Mouse (Mus musculus) R1 (cell line): Measurements from ENCODE around the gene Spata2.

Experiments
- DNase-seq: peaks from one replicate; pipeline ENCODE4 v3.0.0-alpha.2; 2018; ENCODE audit warnings: low read depth, low spot score

Spata2 gene

GRCm38 (mm10) chr2:167449331-167450275 is 43.1 kb downstream of the Spata2 start:
- no peak for DNase-seq

GRCm38 (mm10) chr2:167447629-167448028 is 45.1 kb downstream of the Spata2 start:
- DNase-seq: no peak

DNA sequence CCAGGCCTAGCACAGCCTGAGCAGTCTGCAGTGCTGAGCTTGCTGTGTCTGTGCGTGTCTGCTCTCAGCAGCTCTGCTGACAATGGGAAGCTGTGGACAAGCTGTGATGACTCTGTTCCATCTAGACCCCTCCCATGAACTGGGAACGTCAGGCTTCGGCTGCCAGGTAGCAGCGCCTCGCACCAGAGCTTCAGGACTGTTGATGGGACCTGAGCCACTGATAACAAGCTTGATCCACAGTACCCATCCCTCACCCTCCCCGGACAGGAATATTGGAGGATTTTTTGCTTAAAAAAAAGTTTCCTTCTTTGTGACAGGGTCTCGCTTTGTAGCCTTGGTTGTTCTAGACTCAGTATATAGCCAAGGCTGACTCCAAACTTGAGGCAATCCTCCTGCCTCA is 45.5 kb downstream of the Spata2 start:
- DNase-seq: no peak

GRCm38 (mm10) chr2:167445911-167446780 is 46.5 kb downstream of the Spata2 start:
- peak; percentile 58 for DNase-seq

DNA sequence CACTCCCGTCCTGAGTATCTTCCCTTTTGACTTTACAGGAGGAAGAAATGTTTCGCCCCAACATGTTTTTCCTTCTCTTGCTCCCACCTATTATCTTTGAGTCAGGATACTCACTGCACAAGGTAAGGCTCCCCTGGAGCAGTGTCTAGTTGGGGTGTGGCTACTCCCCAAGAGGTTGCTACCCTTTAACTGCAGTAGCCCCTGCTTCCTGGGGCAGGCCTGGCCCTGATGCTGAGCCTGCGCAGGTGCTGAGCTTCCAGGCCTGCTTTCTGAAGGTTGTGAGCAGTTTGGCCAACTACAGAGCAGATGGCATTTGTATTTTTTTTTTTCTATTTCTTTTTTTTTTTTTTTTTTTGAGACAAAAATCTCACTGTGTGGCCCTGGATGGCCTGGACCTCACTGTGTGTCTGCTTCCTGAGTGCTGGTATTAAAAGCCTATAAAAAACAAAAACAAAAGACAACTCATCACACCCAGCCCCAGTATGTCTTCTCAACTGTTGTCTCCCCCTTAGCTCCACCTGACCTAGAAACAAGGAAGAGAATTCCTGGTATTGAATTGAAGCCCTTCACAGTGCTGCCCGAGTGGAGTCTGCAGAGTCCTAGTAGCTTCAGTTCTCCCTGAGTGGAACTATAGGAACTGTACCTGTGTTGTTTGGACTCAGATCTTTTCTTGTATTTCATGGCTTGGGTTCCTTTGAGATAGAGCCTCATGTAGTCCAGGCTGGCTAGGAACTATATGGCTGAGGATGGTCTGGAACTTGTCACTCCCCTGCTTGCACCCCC is 49.1 kb downstream of the Spata2 start:
- DNase-seq: no peak

- DNase-seq: no peak
These were observed 53.3 kb downstream of the Spata2 start for GRCm38 (mm10) chr2:167439422-167439821.

GRCm38 (mm10) chr2:167436371-167436770 is 56.3 kb downstream of the Spata2 start:
- no peak for DNase-seq

DNA sequence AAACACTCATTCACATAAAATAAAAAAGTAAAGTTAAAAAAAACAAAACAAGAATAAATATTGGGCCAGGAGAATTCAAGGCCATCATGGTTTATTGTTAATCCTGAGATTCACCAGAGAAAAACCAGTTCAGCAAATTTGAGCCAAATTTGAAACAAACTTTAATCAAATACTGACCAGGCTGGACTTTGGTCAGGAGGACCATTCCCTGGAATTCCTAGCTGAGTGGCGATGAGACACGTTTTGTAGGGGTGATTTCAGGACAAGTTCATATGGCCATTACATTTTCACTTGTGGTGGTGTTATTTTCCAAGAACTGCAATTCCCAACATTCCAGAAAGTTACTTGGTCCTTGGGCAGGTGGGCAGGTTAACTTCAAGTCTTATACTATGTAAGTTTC is 57.1 kb downstream of the Spata2 start:
- no peak for DNase-seq

DNA sequence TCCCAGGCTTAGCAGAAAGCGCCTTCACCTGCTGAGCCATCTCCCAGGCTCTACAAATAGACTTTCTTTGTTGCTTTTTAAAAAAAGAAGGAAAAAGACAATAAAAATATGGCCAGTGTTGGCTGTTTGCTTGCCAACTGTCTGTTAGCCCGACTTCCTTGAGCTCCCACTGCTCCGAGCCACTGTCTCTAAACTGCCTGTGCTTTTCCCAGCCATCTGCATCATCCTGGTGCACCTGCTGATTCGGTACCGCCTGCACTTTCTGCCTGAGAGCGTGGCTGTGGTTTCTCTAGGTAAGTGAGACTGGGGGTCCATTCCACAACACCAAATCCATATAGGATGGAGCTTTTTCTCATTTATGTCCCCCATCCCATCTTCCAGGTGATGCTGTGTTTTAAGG is 58.1 kb downstream of the Spata2 start:
- no peak for DNase-seq

- peak; percentile 35 for DNase-seq
These were observed 61.3 kb downstream of the Spata2 start for GRCm38 (mm10) chr2:167431418-167431776.
